Mouse (Mus musculus): Measurements from ENCODE around the gene Pou2f3. TPM values are rescaled to one million over a fixed set of nuclear protein-coding genes. Genes with fewer than 3 reads are reported as not detected.

Gene Pou2f3
- polyA plus RNA-seq, 1 experiment, result not detected

GRCm38 (mm10) chr9:43074611-43075010 is 135.6 kb downstream of the Pou2f3 start:
- TF ChIP-seq GATA1 (IDR thresholded peaks at IDR 0.05; ENCODE audit: borderline replicate concordance, low read length), result no peak
- TF ChIP-seq FLI1 (IDR thresholded peaks at IDR 0.05; ENCODE audit: low read length), result no peak
- H3K9me3 ChIP-seq, result no peaks in the 10 kb centered on the region
- H3K27me3 ChIP-seq (replicated peaks), result peaks cover 8% of the 10 kb centered on the region
- H3K4me3 ChIP-seq (replicated peaks), result no peak overlapping the region
- H3K36me3 ChIP-seq (replicated peaks; ENCODE audit: low read length), result no peaks in the 10 kb centered on the region
- H3K4me1 ChIP-seq, result peaks cover 20% of the 10 kb centered on the region; the same call in 1 of the 2 replicates

Other genes starting within 250 kb of the Pou2f3 start
- 0.16 and 2.4 TPM in 2 replicates for gene Arhgef12, start 103.1 kb downstream of the Pou2f3 start, polyA plus RNA-seq (2012; ENCODE audit: insufficient read depth, low replicate concordance)
- not detected in 2 replicates for gene Tmem136, start 93.8 kb downstream of the Pou2f3 start, polyA plus RNA-seq (2012; ENCODE audit: insufficient read depth, low replicate concordance)
- 8.2 TPM in 1 of 2 replicates, not detected in the other for gene Oaf, start 29.5 kb upstream of the Pou2f3 start, polyA plus RNA-seq (2012; ENCODE audit: insufficient read depth, low replicate concordance)
- 0.18 TPM in 1 of 2 replicates, not detected in the other for gene Trim29, start 100.5 kb upstream of the Pou2f3 start, polyA plus RNA-seq (2012; ENCODE audit: insufficient read depth, low replicate concordance)

Measured in megakaryocyte, embryonic 14.5 days (primary cell).